Mouse (Mus musculus) stomach, embryonic 16.5 days (tissue): Measurements from ENCODE around the gene Olfr654. TPM values are rescaled to one million over a fixed set of nuclear protein-coding genes. Genes with fewer than 3 reads are reported as not detected.

ENCODE experiments used
- ATAC-seq: fragments of 200-750 bp; cut with Nextera tagmentation; 2 replicates; pipeline ENCODE4 v1.8.0; 2017; ENCODE audit warnings: moderate number of reproducible peaks, moderate TSS enrichment; ENCODE audit not compliant: insufficient read depth, low FRiP score
- H3K27ac ChIP-seq: fragments of 300-500 bp; sonication (generic); 2 replicates; pipeline ENCODE4 v1.5.1; 2014; ENCODE audit warnings: low read length
- H3K27me3 ChIP-seq: fragments of 300-500 bp; sonication (generic); 2 replicates; pipeline ENCODE4 v1.6.1; 2014; ENCODE audit warnings: low read length, control low read depth, mixed read lengths; ENCODE audit not compliant: control insufficient read depth, insufficient read depth
- H3K36me3 ChIP-seq: fragments of 300-500 bp; sonication (generic); 2 replicates; pipeline ENCODE4 v1.6.1; 2014; ENCODE audit warnings: low read length; ENCODE audit not compliant: control insufficient read depth, insufficient read depth
- H3K4me1 ChIP-seq: fragments of 300-500 bp; sonication (generic); 2 replicates; pipeline ENCODE4 v1.6.1; 2014; ENCODE audit warnings: low read length, control low read depth, mixed read lengths; ENCODE audit not compliant: control insufficient read depth, insufficient read depth
- H3K4me2 ChIP-seq: fragments of 300-500 bp; sonication (generic); 2 replicates; pipeline ENCODE4 v1.6.1; 2014; ENCODE audit warnings: low read depth, low read length, mixed read lengths
- H3K4me3 ChIP-seq: fragments of 300-500 bp; sonication (generic); replicated peaks from 2 replicates; pipeline ENCODE4 v1.5.1; 2014; ENCODE audit warnings: mild to moderate bottlenecking, low read length
- H3K9ac ChIP-seq: fragments of 300-500 bp; sonication (generic); 2 replicates; pipeline ENCODE4 v1.6.1; 2014; ENCODE audit warnings: low read length
- H3K9me3 ChIP-seq: fragments of 300-500 bp; sonication (generic); replicated peaks from 2 replicates; pipeline ENCODE4 v1.6.1; 2016; ENCODE audit warnings: low read length, control low read depth; ENCODE audit not compliant: control insufficient read depth
- WGBS: fragments of 180-500 bp; shearing (Covaris S2); extraction: QIAGEN DNeasy Blood & Tissue Kit; methylation state at CpG from one replicate; pipeline ENCODE4 v1.1.7; 2014; 5-methylcytosine and 5-hydroxymethylcytosine counted together
- polyA plus RNA-seq: library from polyadenylated mRNA; unstranded; fragments of >200 nt; fragmentation: Nextera tagmentation; extraction: Ambion mirVana; gene quantifications from 2 replicates; pipeline ENCODE4 v1.2.1, GENCODE M21; 2015

Olfr654 gene
- not detected in 2 replicates for polyA plus RNA-seq

GRCm38 (mm10) chr7:104586725-104587124, at the start of gene Olfr654:
Olfr654 (plus strand) TSS chr7:104587025.
- WGBS, result 67% methylated on average over 4 of the region's 4 CpGs
- no peaks in the 10 kb centered on the region for H3K27me3 ChIP-seq
- ATAC-seq, result no peak
- H3K4me3 ChIP-seq, result no peak within 1 kb of the TSS
- no peak within 1 kb of the TSS for H3K9ac ChIP-seq
- no peaks in the 10 kb centered on the region for H3K4me1 ChIP-seq
- no peak within 1 kb of the TSS for H3K27ac ChIP-seq
- H3K9me3 ChIP-seq, result no peaks in the 10 kb centered on the region
- no peaks in the 10 kb centered on the region for H3K36me3 ChIP-seq
- H3K4me2 ChIP-seq, result no peak within 1 kb of the TSS

- no peak for ATAC-seq
Observed at GRCm38 (mm10) chr7:104549833-104550232, 37.0 kb upstream of the Olfr654 start, which contains the start of gene Olfr651. Olfr651 (plus strand) TSS chr7:104550133.

GRCm38 (mm10) chr7:104552700-104553099, 34.1 kb upstream of the Olfr654 start:
- no peak for ATAC-seq
- Histone ChIP-seq H3K36me3 (no peaks in the 10 kb centered on the region), H3K4me1 (no peaks in the 10 kb centered on the region), H3K27me3 (no peaks in the 10 kb centered on the region), H3K9me3 (no peaks in the 10 kb centered on the region), H3K27ac (no peak overlapping the region), H3K4me3 (no peak overlapping the region), H3K4me2 (no peak overlapping the region), H3K9ac (no peak overlapping the region)
- whole genome bisulfite sequencing, result 47% methylated on average over 1 of the region's 1 CpGs

More at GRCm38 (mm10) chr7:104549833-104550232, 37.0 kb upstream of the Olfr654 start, which contains the start of gene Olfr651:
- Histone ChIP-seq H3K36me3 (no peaks in the 10 kb centered on the region), H3K9ac (no peak within 1 kb of the TSS), H3K4me1 (no peaks in the 10 kb centered on the region), H3K27me3 (no peaks in the 10 kb centered on the region), H3K4me2 (no peak within 1 kb of the TSS), H3K9me3 (no peaks in the 10 kb centered on the region), H3K27ac (no peak within 1 kb of the TSS), H3K4me3 (no peak within 1 kb of the TSS)
- 70% methylated on average over 5 of the region's 5 CpGs for WGBS

- no peaks in the 10 kb centered on the region for H3K27me3 ChIP-seq
- no peak within 1 kb of the TSS for H3K27ac ChIP-seq
- no peak within 1 kb of the TSS for H3K9ac ChIP-seq
- H3K4me3 ChIP-seq, result no peak within 1 kb of the TSS
- H3K4me1 ChIP-seq, result no peaks in the 10 kb centered on the region
- no peaks in the 10 kb centered on the region for H3K9me3 ChIP-seq
- no peak within 1 kb of the TSS for H3K4me2 ChIP-seq
- ATAC-seq, result no peak
- H3K36me3 ChIP-seq, result no peaks in the 10 kb centered on the region
Observed at GRCm38 (mm10) chr7:104560601-104561000, 26.2 kb upstream of the Olfr654 start, which contains the start of gene Olfr652. Olfr652 (plus strand) TSS chr7:104560901.

- 62% methylated on average over 2 of the region's 2 CpGs for WGBS
Observed at GRCm38 (mm10) chr7:104577014-104577413, 9.8 kb upstream of the Olfr654 start, which contains the start of gene Olfr653. Olfr653 (plus strand) TSS chr7:104577314.

GRCm38 (mm10) chr7:104580846-104581245, 6.0 kb upstream of the Olfr654 start:
- H3K36me3 ChIP-seq, result no peaks in the 10 kb centered on the region
- no peak overlapping the region for H3K27ac ChIP-seq
- ATAC-seq, result no peak
- H3K9ac ChIP-seq, result no peak overlapping the region
- H3K4me3 ChIP-seq, result no peak overlapping the region
- 89% methylated on average over 4 of the region's 4 CpGs for WGBS
- H3K4me1 ChIP-seq, result no peaks in the 10 kb centered on the region
- H3K4me2 ChIP-seq, result no peak overlapping the region
- H3K9me3 ChIP-seq, result no peaks in the 10 kb centered on the region
- no peaks in the 10 kb centered on the region for H3K27me3 ChIP-seq

More at GRCm38 (mm10) chr7:104577014-104577413, 9.8 kb upstream of the Olfr654 start, which contains the start of gene Olfr653:
- Histone ChIP-seq H3K36me3 (no peaks in the 10 kb centered on the region), H3K27me3 (no peaks in the 10 kb centered on the region), H3K4me3 (no peak within 1 kb of the TSS), H3K9me3 (no peaks in the 10 kb centered on the region), H3K4me2 (no peak within 1 kb of the TSS), H3K9ac (no peak within 1 kb of the TSS), H3K27ac (no peak within 1 kb of the TSS), H3K4me1 (no peaks in the 10 kb centered on the region)
- ATAC-seq, result no peak

GRCm38 (mm10) chr7:104581429-104581828, 5.4 kb upstream of the Olfr654 start:
- no peak overlapping the region for H3K9ac ChIP-seq
- 77% methylated on average over 4 of the region's 4 CpGs for WGBS
- H3K4me3 ChIP-seq, result no peak overlapping the region
- H3K4me2 ChIP-seq, result no peak overlapping the region
- no peaks in the 10 kb centered on the region for H3K36me3 ChIP-seq
- no peaks in the 10 kb centered on the region for H3K4me1 ChIP-seq
- no peak overlapping the region for H3K27ac ChIP-seq
- no peaks in the 10 kb centered on the region for H3K27me3 ChIP-seq
- ATAC-seq, result no peak
- H3K9me3 ChIP-seq, result no peaks in the 10 kb centered on the region

GRCm38 (mm10) chr7:104588274-104588673, 1.4 kb downstream of the Olfr654 start:
- Histone ChIP-seq H3K4me2 (no peak overlapping the region), H3K27me3 (no peaks in the 10 kb centered on the region), H3K9ac (no peak overlapping the region), H3K4me3 (no peak overlapping the region), H3K4me1 (no peaks in the 10 kb centered on the region), H3K9me3 (no peaks in the 10 kb centered on the region), H3K36me3 (no peaks in the 10 kb centered on the region), H3K27ac (no peak overlapping the region)
- ATAC-seq, result no peak
- 77% methylated on average over 5 of the region's 5 CpGs for WGBS

- ATAC-seq, result no peak
- no peaks in the 10 kb centered on the region for H3K36me3 ChIP-seq
- no peaks in the 10 kb centered on the region for H3K9me3 ChIP-seq
- H3K27ac ChIP-seq, result no peak within 1 kb of the TSS
- no peaks in the 10 kb centered on the region for H3K4me1 ChIP-seq
- H3K27me3 ChIP-seq, result no peaks in the 10 kb centered on the region
- 79% methylated on average over 2 of the region's 2 CpGs for WGBS
- no peak within 1 kb of the TSS for H3K4me2 ChIP-seq
- H3K9ac ChIP-seq, result no peak within 1 kb of the TSS
- H3K4me3 ChIP-seq, result no peak within 1 kb of the TSS
Observed at GRCm38 (mm10) chr7:104601679-104602078, 14.9 kb downstream of the Olfr654 start, which contains the start of gene Olfr655. Olfr655 (minus strand) TSS chr7:104601779.
